Mouse (Mus musculus): Measurements from ENCODE around the gene Clec16a. TPM values are rescaled to one million over a fixed set of nuclear protein-coding genes. Genes with fewer than 3 reads are reported as not detected.

Gene Clec16a
- total and polyA plus RNA-seq, 3 experiments, result 20.0 to 24.2 (median 20.5) TPM

GRCm38 (mm10) chr16:10542266-10542665, 2.9 kb upstream of the Clec16a start:
- H3K4me1 ChIP-seq (ENCODE audit: control insufficient read depth in 1 of 2, insufficient read depth in 2 of 2), result peaks cover 16 to 67% of the 10 kb centered on the region in 2 experiments
- in situ Hi-C loops (cut with MboI; ENCODE audit: low pct_ligation_motif_present, low pct_unique_long_range_greater_than_20kb, low sequenced_read_pairs) (loop anchor here (25.0 kb wide), 1 partner anchor 455 kb away; no protein-coding TSS in a partner anchor), dilution Hi-C loops (cut with MboI; ENCODE audit: extremely low pct_ligation_motif_present, extremely low pct_unique_long_range_greater_than_20kb, low sequenced_read_pairs) (no loop called here)

GRCm38 (mm10) chr16:10542698-10543365, 2.3 kb upstream of the Clec16a start, which contains the start of gene Dexi:
Dexi (minus strand) TSS chr16:10543054.
- in situ Hi-C loops (cut with MboI; ENCODE audit: low pct_ligation_motif_present, low pct_unique_long_range_greater_than_20kb, low sequenced_read_pairs), result loop anchor here (25.0 kb wide), 1 partner anchor 456 kb away; no protein-coding TSS in a partner anchor
- Histone ChIP-seq H3K79me2 (replicated peaks; ENCODE audit: control insufficient read depth, extremely low read depth, insufficient read depth, poor library complexity, severe bottlenecking) (peaks cover 14% of the 10 kb centered on the region), H3K27me3 (replicated peaks) (peaks cover 2% of the 10 kb centered on the region), H3K9ac (ENCODE audit: insufficient read depth, low read depth) (peak within 1 kb of the TSS; percentile 73), H3K27ac (ENCODE audit: insufficient read depth, low read depth) (no peak within 1 kb of the TSS), H3K4me3 (replicated peaks in 1 of 3; ENCODE audit: low read depth in 2 of 3, low read length in 2 of 3, poor library complexity in 1 of 3) (peak within 1 kb of the TSS; percentile 66 to 82 (median 76)), H3K36me3 (replicated peaks in 1 of 2; ENCODE audit: control insufficient read depth in 1 of 2, insufficient read depth in 1 of 2, low read length in 1 of 2) (peaks cover 0 to 29% of the 10 kb centered on the region in 2 experiments), H3K4me1 (ENCODE audit: control insufficient read depth in 1 of 2, insufficient read depth in 2 of 2) (peaks cover 16 to 71% of the 10 kb centered on the region in 2 experiments), H3K4me2 (ENCODE audit: insufficient read depth, low read depth, poor library complexity, severe bottlenecking) (peak within 1 kb of the TSS; percentile 75), H3K9me3 (replicated peaks; ENCODE audit: low read length) (no peaks in the 10 kb centered on the region)
- dilution Hi-C loops (cut with MboI; ENCODE audit: extremely low pct_ligation_motif_present, extremely low pct_unique_long_range_greater_than_20kb, low sequenced_read_pairs), result no loop called here
- DNase-seq (ENCODE audit: extremely low read depth), result peak; percentile 100
- no peak for TF ChIP-seq MAFK (IDR thresholded peaks at IDR 0.05; ENCODE audit: insufficient replicate concordance, low read length)
- no peak for TF ChIP-seq MYC (IDR thresholded peaks at IDR 0.05; ENCODE audit: low read depth, low read length)
- TF ChIP-seq SMC3 (IDR thresholded peaks at IDR 0.05; ENCODE audit: low read depth, low read length), result no peak
- no peak for TF ChIP-seq JUN (IDR thresholded peaks at IDR 0.05; ENCODE audit: insufficient read depth, low read depth, low read length)
- TF ChIP-seq POLR2A (IDR thresholded peaks at IDR 0.05; ENCODE audit: low read depth, low read length), result peak; percentile 99
- peak; percentile 36 for TF ChIP-seq NRF1 (IDR thresholded peaks at IDR 0.05; ENCODE audit: low read depth, low read length)
- peak; percentile 91 for TF ChIP-seq NELFE (IDR thresholded peaks at IDR 0.05; ENCODE audit: low read depth, low read length)
- no peak for TF ChIP-seq KAT2A (IDR thresholded peaks at IDR 0.05; ENCODE audit: insufficient replicate concordance, low read length)
- no peak for TF ChIP-seq CHD1 (IDR thresholded peaks at IDR 0.05; ENCODE audit: low read depth, low read length)
- no peak for TF ChIP-seq E2F4 (IDR thresholded peaks at IDR 0.05; ENCODE audit: insufficient replicate concordance, low read depth, low read length)
- no peak for TF ChIP-seq BHLHE40 (IDR thresholded peaks at IDR 0.05; ENCODE audit: low read depth, low read length)
- peak; percentile 44; the same call in 1 of the 2 replicates for TF ChIP-seq HCFC1 (IDR thresholded peaks at IDR 0.05; ENCODE audit: low read depth, low read length)
- TF ChIP-seq UBTF (IDR thresholded peaks at IDR 0.05; ENCODE audit: low read depth, low read length), result 0 out of 2 replicates have a peak, but pooled peaks have one; percentile 31
- TF ChIP-seq MXI1 (IDR thresholded peaks at IDR 0.05; ENCODE audit: low read depth, low read length), result no peak
- TF ChIP-seq USF2 (conservative IDR thresholded peaks at IDR 0.05; ENCODE audit: low read depth, low read length), result no peak
- no peak for TF ChIP-seq EP300 (IDR thresholded peaks at IDR 0.05; ENCODE audit: low read length)
- TF ChIP-seq IRF4 (IDR thresholded peaks at IDR 0.05; ENCODE audit: low read depth, low read length), result peak; percentile 31; the same call in 1 of the 2 replicates
- TF ChIP-seq ELF1 (IDR thresholded peaks at IDR 0.05; ENCODE audit: low read depth, low read length), result 0 out of 2 replicates have a peak, but pooled peaks have one; percentile 28
- peak; percentile 73 for TF ChIP-seq CHD2 (IDR thresholded peaks at IDR 0.05; ENCODE audit: low read length)
- TF ChIP-seq POLR2AphosphoS2 (IDR thresholded peaks at IDR 0.05; ENCODE audit: low read depth, low read length), result peak; percentile 77
- TF ChIP-seq MAZ (IDR thresholded peaks at IDR 0.05; ENCODE audit: low read depth, low read length), result no peak
- TF ChIP-seq ZMIZ1 (IDR thresholded peaks at IDR 0.05; ENCODE audit: low read depth, low read length), result peak; percentile 95
- TF ChIP-seq JUND (conservative IDR thresholded peaks at IDR 0.05; ENCODE audit: low read depth, low read length), result no peak
- TF ChIP-seq TBP (conservative IDR thresholded peaks at IDR 0.05; ENCODE audit: low read depth, low read length), result peak; percentile 97
- TF ChIP-seq ZKSCAN1 (IDR thresholded peaks at IDR 0.05; ENCODE audit: borderline replicate concordance, low read depth, low read length), result no peak
- no peak for TF ChIP-seq ETS1 (conservative IDR thresholded peaks at IDR 0.05; ENCODE audit: low read depth, low read length)
- TF ChIP-seq RCOR1 (conservative IDR thresholded peaks at IDR 0.05; ENCODE audit: low read depth, low read length), result no peak
- TF ChIP-seq TCF12 (IDR thresholded peaks at IDR 0.05; ENCODE audit: low read depth, low read length), result peak; percentile 96
- TF ChIP-seq PAX5 (IDR thresholded peaks at IDR 0.05; ENCODE audit: low read length), result no peak

More at GRCm38 (mm10) chr16:10542266-10542665, 2.9 kb upstream of the Clec16a start:
- peaks cover 0 to 29% of the 10 kb centered on the region in 2 experiments for H3K36me3 ChIP-seq (replicated peaks in 1 of 2; ENCODE audit: control insufficient read depth in 1 of 2, insufficient read depth in 1 of 2, low read length in 1 of 2)
- H3K27ac ChIP-seq (ENCODE audit: insufficient read depth, low read depth), result no peak overlapping the region
- TF ChIP-seq RCOR1 (conservative IDR thresholded peaks at IDR 0.05; ENCODE audit: low read depth, low read length) (no peak), SMC3 (IDR thresholded peaks at IDR 0.05; ENCODE audit: low read depth, low read length) (no peak), ZKSCAN1 (IDR thresholded peaks at IDR 0.05; ENCODE audit: borderline replicate concordance, low read depth, low read length) (no peak), PAX5 (IDR thresholded peaks at IDR 0.05; ENCODE audit: low read length) (no peak), CHD1 (IDR thresholded peaks at IDR 0.05; ENCODE audit: low read depth, low read length) (no peak; the same call in 1 of the 2 replicates), USF1 (IDR thresholded peaks at IDR 0.05; ENCODE audit: low read depth, low read length) (no peak), MYC (IDR thresholded peaks at IDR 0.05; ENCODE audit: low read depth, low read length) (no peak)
- no peaks in the 10 kb centered on the region for H3K9me3 ChIP-seq (replicated peaks; ENCODE audit: low read length)
- no peak for DNase-seq (ENCODE audit: extremely low read depth)
- peaks cover 2% of the 10 kb centered on the region for H3K27me3 ChIP-seq (replicated peaks)
- H3K9ac ChIP-seq (ENCODE audit: insufficient read depth, low read depth), result peak overlapping the region; percentile 73
- H3K79me2 ChIP-seq (replicated peaks; ENCODE audit: control insufficient read depth, extremely low read depth, insufficient read depth, poor library complexity, severe bottlenecking), result peaks cover 14% of the 10 kb centered on the region
- peak overlapping the region; percentile 66 to 82 (median 76) for H3K4me3 ChIP-seq (replicated peaks in 1 of 3; ENCODE audit: low read depth in 2 of 3, low read length in 2 of 3, poor library complexity in 1 of 3)
- H3K4me2 ChIP-seq (ENCODE audit: insufficient read depth, low read depth, poor library complexity, severe bottlenecking), result peak overlapping the region; percentile 75
